Mouse (Mus musculus) C2C12 (cell line): Measurements from ENCODE around the gene Rbm42.

Experiments
- CTCF ChIP-seq: IDR thresholded peaks from one replicate; pipeline ENCODE4 v1.5.1; 2011; ENCODE audit not compliant: control insufficient read depth, insufficient read depth, insufficient read length
- MAX ChIP-seq: IDR thresholded peaks from one replicate; pipeline ENCODE4 v1.6.1; 2011; ENCODE audit warnings: mild to moderate bottlenecking, control low read depth
- MYOD1 ChIP-seq: IDR thresholded peaks from one replicate; pipeline ENCODE4 v1.6.1; 2011; ENCODE audit warnings: low read depth; ENCODE audit not compliant: control insufficient read depth, insufficient read length
- USF1 ChIP-seq: IDR thresholded peaks from one replicate; pipeline ENCODE4 v1.6.1; 2011; ENCODE audit warnings: low read depth, mild to moderate bottlenecking, control low read depth, moderate library complexity

DNA sequence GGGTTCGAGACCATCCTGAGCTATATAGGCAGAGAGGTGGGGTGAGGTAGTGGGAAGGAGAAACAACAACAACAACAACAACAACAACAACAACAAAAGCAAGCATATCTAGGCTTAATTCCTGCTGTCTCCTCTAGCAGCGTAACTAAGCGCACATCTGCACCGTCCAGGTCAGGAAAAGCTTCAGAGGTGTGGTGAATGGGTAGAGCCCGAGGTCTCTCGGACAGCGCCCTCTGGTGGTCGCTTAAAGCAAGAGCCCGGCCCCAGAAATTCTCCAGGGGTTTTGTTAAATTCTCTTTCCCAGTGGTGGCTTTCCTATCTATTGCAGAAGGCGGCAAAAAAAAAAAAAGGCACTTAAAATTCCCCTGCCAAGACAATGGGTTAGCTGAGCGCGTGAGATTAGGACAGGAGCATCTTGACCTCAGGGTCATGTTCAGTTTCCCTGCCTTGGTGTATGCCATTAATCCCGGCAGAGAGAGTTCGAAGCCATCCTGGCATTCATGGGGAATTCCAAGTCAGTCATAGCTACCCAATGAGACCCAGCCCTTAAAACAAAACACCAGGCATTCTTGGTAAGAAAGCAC, 36.5 kb downstream of the Rbm42 start:
- TF ChIP-seq CTCF = no peak
- TF ChIP-seq USF1 = no peak
- no peak for TF ChIP-seq MAX
- no peak for TF ChIP-seq MYOD1
